Mouse (Mus musculus) urinary bladder, postnatal 25 days (tissue): ENCODE data around the gene Adam17.
"Not testable (repeated sequence)": the region's sequence is repeated elsewhere in the genome, so short reads cannot be mapped to it uniquely, and the experiment has no call there.

Experiments
- DNase-seq: peaks from one replicate; pipeline ENCODE4 v3.0.0; 2022; ENCODE audit warnings: low spot score

Adam17 gene

GRCm38 (mm10) chr12:21373100-21373819, at the start of gene Adam17:
Gene Adam17 (minus strand): TSS chr12:21373632.
- peak; percentile 92 for DNase-seq

- DNase-seq = no peak
These were observed 45.2 kb upstream of the Adam17 start for GRCm38 (mm10) chr12:21418621-21419131.

- DNase-seq = no peak
These were observed 44.7 kb upstream of the Adam17 start for GRCm38 (mm10) chr12:21418083-21418482.

DNA sequence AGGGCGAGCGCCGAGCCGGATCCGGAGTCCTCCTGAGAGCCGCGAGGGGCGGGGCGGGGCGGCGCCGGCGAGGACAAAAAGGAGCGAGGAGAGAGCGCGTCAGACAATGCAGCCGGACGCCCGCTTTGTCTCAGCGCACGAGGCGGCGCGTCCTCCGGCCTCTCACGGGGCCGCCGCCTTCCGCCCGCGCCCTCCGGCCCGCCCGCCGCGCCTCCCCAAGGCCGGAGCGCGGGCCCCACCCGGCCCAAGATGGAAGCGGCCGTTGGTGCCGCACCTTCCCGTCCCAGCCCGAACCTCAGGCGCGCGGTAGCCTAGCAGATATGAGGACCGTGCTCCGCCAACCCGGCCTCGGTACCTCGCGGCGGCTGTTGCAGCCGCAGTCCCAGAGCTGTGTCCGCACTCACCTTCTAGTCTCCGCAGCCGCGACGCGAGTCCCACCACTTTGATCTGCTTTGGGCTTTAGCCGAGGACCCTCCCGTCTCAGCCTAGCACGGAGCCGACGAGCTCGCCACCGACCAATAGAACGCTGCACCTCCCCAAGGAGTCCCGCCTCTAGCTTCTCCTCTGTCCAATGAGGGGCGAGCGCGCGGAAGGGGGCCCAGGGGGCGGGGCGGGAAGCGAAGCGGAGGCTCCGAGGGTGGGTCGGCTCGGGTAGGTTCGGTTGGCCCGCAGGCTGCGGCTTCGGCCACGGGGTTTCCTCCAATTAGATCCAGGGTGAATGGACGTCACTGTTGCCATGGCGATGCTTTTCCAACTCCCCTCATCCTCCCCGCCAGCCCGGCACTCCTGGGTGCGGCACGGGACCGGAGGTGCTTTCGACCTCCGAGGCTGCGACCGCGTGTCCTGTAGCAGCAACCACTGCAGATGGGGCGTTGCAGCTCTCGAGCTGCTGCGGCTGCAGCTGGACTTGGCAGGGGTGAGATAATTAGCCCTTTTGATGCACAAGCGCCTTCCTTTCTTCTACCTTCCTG, 44.0 kb upstream of the Adam17 start, which contains the start of gene Ywhaq:
TSS of gene Ywhaq (minus strand) at position 538 of the 971 bp plus-strand sequence.
- peak; percentile 88 for DNase-seq

DNA sequence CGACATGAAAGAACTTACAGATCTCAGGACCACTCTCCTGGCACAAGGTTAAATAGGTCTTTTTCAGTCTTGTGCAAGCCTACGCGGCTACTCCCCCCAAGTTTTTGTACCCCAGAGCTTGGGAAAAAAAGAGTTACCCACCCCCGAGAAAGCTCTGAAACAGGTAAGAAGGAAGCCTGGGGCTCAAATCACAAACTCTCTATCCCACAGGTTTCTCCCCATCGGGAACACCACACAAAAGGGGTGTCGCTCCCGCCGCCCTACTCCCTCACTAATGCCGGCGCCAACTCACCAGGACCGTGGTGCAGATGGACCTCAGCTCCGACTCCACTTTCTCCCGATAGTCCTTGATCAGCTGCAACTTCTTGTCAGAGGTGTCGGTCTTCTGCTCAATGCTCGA, 43.1 kb upstream of the Adam17 start:
- no peak for DNase-seq

DNA sequence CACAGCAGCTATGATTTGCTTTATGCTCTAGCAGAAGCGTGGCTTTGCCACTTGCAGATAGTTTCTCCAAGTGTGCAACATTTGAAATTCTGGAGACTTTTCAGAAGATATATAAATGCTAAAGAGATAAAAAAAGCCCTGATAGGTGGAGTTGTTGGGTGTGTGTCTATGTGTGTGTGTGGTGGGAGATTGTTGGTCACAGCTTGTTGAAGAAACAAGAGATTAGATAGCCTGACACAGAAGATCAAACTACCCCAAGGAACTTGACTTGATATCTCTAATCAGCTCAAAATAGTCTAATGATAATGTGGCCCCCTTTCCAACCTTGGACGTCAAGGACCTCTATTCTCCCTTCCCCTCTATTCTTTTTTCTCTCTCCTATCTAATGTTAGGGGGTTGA, 37.2 kb upstream of the Adam17 start:
- DNase-seq = no peak

GRCm38 (mm10) chr12:21409651-21410050, 36.2 kb upstream of the Adam17 start:
- no peak for DNase-seq

GRCm38 (mm10) chr12:21408789-21409367, 35.4 kb upstream of the Adam17 start:
- DNase-seq = no peak

- no peak for DNase-seq
These were observed 29.3 kb upstream of the Adam17 start for GRCm38 (mm10) chr12:21402771-21403170.

- DNase-seq = no peak
These were observed 12.8 kb upstream of the Adam17 start for GRCm38 (mm10) chr12:21386201-21386600.

DNA sequence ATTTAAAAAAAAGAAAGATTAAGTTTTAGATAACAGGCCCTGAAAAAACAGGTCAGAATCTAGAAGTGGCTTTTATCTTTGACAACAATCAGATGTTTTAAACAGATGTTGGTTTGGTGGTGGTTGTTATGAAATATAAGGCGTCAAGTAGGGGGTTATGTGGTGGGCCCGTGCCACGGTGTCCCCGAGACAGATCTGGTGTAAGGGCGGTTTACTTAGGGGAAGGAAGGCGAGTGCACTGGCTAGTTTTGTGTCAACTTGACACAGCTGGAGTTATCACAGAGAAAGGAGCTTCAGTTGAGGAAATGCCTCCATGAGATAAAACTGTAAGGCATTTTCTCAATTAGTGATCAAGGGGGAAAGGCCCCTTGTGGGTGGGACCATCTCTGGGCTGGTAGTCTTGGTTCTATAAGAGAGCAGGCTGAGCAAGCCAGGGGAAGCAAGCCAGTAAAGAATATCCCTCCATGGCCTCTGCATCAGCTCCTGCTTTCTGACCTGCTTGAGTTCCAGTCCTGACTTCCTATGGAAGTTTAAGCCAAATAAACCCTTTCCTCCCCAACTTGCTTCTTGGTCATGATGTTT, 5.4 kb upstream of the Adam17 start:
- not testable (repeated sequence) for DNase-seq

DNA sequence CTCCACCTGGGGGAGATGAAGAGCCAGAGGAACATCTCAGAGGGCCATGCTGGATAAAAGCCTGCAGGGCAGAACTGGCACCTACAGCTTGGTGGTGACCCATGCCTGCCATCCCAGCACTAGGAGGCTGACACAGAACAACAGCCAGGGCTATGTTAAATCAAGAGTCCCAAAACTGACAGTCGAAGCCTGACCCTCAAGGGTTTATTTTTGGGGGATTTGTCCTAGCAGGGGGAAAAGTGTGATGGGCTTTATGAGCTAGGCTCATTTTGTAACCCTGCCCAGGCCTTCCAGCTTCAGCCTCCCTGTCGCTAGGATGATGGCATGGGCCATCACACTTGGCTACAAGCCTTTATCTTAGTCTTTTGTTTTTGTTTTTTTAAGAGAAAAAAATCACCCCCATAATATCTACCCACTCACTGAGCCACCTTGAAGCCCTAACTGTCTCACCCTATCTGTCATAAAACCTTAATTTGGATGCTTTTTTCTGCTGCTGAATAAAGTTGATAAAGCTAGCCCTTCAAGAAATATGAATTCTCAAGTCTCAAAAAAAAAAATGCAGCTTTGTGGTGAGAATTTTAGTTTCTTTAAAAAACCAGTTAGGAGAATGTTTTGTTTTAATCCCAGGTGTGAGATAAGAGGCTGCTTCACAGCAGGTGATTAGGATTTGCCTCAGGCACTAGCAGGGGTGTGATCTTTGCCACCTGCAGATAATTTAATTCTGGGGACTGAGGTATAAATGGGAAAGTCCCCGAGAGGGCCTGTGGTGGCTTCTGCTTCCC, 2.1 kb upstream of the Adam17 start:
- no peak for DNase-seq

GRCm38 (mm10) chr12:21373820-21374475, 516 bp upstream of the Adam17 start:
- DNase-seq = no peak

- DNase-seq = no peak
These were observed 3.3 kb downstream of the Adam17 start for GRCm38 (mm10) chr12:21370035-21370611.

DNA sequence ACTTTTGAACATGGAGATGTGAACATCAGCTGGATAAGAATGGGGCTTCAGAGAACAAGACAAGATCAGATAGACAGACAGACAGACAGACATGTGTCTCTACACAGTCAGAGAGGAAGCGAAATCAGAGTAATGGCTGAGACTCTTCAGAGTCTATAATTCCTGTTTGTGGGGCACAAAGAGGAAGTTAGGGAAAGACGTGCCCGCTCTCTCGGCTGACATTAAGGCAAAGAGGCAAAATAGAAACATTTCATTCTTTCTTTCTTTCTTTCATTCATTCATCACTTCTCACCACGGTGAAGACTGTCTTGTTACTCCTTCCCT, 4.4 kb downstream of the Adam17 start:
- no peak for DNase-seq

DNA sequence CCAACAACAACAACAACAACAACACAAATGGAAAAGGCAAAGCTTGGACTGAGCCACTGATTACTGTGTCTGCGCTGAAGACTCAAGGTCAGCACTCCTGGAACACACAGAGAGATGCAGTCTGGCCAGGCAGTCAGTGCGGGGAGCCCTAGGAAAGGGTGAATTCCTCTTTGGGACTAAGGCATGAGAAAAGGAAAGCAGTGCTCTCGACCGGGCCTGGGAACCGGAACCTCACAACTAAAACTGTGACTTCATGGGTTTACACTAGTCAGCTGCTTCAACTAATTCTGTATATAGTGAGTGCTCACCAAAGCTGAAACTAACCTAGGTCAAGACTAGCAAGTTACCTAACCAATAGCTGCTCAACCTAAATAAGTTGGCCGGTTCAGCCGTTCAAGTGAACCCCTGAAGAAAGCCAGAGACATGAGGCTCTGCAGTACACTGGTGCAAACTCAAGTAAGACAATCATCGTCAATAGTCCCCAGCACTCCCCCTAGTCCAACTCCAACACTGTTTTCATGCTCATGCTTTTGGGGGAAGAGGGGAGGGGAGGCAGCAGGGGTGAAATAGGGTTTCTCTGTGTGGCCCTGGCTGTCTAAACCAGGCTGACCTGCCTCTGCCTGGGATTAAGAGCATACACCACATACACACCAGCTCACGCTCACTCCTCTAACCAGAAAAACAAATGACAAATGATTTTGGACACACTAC, 4.9 kb downstream of the Adam17 start:
- DNase-seq = no peak

GRCm38 (mm10) chr12:21364624-21365435, 8.6 kb downstream of the Adam17 start:
- DNase-seq = no peak

DNA sequence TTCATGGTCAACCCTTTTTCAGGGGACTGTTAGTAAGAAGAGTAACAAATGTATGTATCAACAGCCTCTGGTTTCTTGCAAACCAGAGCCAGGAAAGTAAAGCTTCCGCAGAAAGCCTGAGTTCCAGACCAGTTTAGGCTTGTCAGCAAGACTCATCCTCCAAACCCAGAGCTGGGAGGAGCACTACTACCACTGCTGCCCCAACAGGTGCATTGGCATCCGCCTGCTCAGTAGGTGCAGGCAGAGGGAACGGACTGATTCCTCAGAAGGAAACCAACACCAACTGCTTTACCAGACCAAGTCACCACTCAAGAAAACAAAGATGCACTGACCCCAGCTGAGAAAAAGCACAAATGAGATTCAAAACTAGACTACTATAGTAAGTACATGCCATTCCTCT, 10.2 kb downstream of the Adam17 start:
- DNase-seq = no peak

GRCm38 (mm10) chr12:21362686-21363085, 10.7 kb downstream of the Adam17 start:
- DNase-seq = no peak
